Mouse (Mus musculus) midbrain, embryonic 12.5 days (tissue): ENCODE results near the gene Rabggtb. TPM values are rescaled to one million over a fixed set of nuclear protein-coding genes. Genes with fewer than 3 reads are reported as not detected.
A peak's percentile ranks its signal among the peaks of the same experiment; 100 is the strongest.

Experiments used
- ATAC-seq: fragments of 200-750 bp; cut with Nextera tagmentation; 2 replicates; pipeline ENCODE4 v1.8.0; 2017; ENCODE audit warnings: low read depth, moderate TSS enrichment, moderate library complexity; ENCODE audit not compliant: low FRiP score
- H3K27ac ChIP-seq: fragments of 300-500 bp; sonication (generic); replicated peaks from 2 replicates; pipeline ENCODE4 v1.5.1; 2016; ENCODE audit warnings: mild to moderate bottlenecking
- H3K27me3 ChIP-seq: fragments of 300-500 bp; sonication (generic); 2 replicates; pipeline ENCODE4 v1.6.1; 2016; ENCODE audit warnings: mild to moderate bottlenecking
- H3K36me3 ChIP-seq: fragments of 300-500 bp; sonication (generic); 2 replicates; pipeline ENCODE4 v1.6.1; 2016
- H3K4me1 ChIP-seq: fragments of 300-500 bp; sonication (generic); 2 replicates; pipeline ENCODE4 v1.6.1; 2016
- H3K4me2 ChIP-seq: fragments of 300-500 bp; sonication (generic); replicated peaks from 2 replicates; pipeline ENCODE4 v1.6.1; 2016; ENCODE audit warnings: mild to moderate bottlenecking, moderate library complexity
- H3K4me3 ChIP-seq: fragments of 300-500 bp; sonication (generic); 2 replicates; pipeline ENCODE4 v1.5.1; 2016; ENCODE audit warnings: mild to moderate bottlenecking
- H3K9ac ChIP-seq: fragments of 300-500 bp; sonication (generic); replicated peaks from 2 replicates; pipeline ENCODE4 v1.6.1; 2016; ENCODE audit warnings: mild to moderate bottlenecking, moderate library complexity
- H3K9me3 ChIP-seq: fragments of 300-500 bp; sonication (generic); 2 replicates; pipeline ENCODE4 v1.6.1; 2016; ENCODE audit warnings: mild to moderate bottlenecking
- WGBS: fragments of 180-500 bp; shearing (Covaris S2); methylation state at CpG from one replicate; pipeline ENCODE4 v1.1.7; 2016; 5-methylcytosine and 5-hydroxymethylcytosine counted together
- polyA plus RNA-seq: library from polyadenylated mRNA; unstranded; fragments of >200 nt; fragmentation: Nextera tagmentation; extraction: Ambion mirVana; gene quantifications from 2 replicates; pipeline ENCODE4 v1.2.1, GENCODE M21; 2016

Gene Rabggtb
- polyA plus RNA-seq, result 38.4 and 38.6 TPM in 2 replicates

- ATAC-seq, result peak; percentile 97
- peak within 1 kb of the TSS; percentile 80 for H3K4me2 ChIP-seq
- peak within 1 kb of the TSS; percentile 91 for H3K27ac ChIP-seq
- H3K9me3 ChIP-seq, result no peaks in the 10 kb centered on the region
- H3K4me3 ChIP-seq, result peak within 1 kb of the TSS; percentile 82
- H3K27me3 ChIP-seq, result no peaks in the 10 kb centered on the region
- H3K4me1 ChIP-seq, result peaks cover 44% of the 10 kb centered on the region
- WGBS, result under 1% methylated on average over 65 of the region's 65 CpGs
- peak within 1 kb of the TSS; percentile 90 for H3K9ac ChIP-seq
- H3K36me3 ChIP-seq, result peaks cover 36% of the 10 kb centered on the region
Measured at GRCm38 (mm10) chr3:153912546-153913509, at the start of gene Rabggtb. Rabggtb (minus strand) TSS chr3:153913009.

- Histone ChIP-seq H3K9ac (no peak overlapping the region), H3K4me3 (no peak overlapping the region), H3K36me3 (no peaks in the 10 kb centered on the region), H3K27ac (no peak overlapping the region), H3K4me1 (no peaks in the 10 kb centered on the region), H3K27me3 (no peaks in the 10 kb centered on the region), H3K4me2 (no peak overlapping the region), H3K9me3 (no peaks in the 10 kb centered on the region)
- 73% methylated on average over 6 of the region's 6 CpGs for WGBS
- no peak for ATAC-seq
Measured at GRCm38 (mm10) chr3:153961632-153962389, 49.0 kb upstream of the Rabggtb start.

GRCm38 (mm10) chr3:153960884-153961283 is 48.1 kb upstream of the Rabggtb start:
- Histone ChIP-seq H3K9me3 (no peaks in the 10 kb centered on the region), H3K36me3 (no peaks in the 10 kb centered on the region), H3K27me3 (no peaks in the 10 kb centered on the region), H3K4me2 (no peak overlapping the region), H3K4me3 (no peak overlapping the region), H3K9ac (no peak overlapping the region), H3K27ac (no peak overlapping the region), H3K4me1 (no peaks in the 10 kb centered on the region)
- WGBS, result 81% methylated on average over 2 of the region's 2 CpGs
- no peak for ATAC-seq

GRCm38 (mm10) chr3:153959731-153960207 is 47.0 kb upstream of the Rabggtb start:
- no peaks in the 10 kb centered on the region for H3K27me3 ChIP-seq
- 89% methylated on average over 9 of the region's 9 CpGs for WGBS
- ATAC-seq, result no peak; the same call in 1 of the 2 replicates

GRCm38 (mm10) chr3:153959035-153959730 is 46.4 kb upstream of the Rabggtb start:
- Histone ChIP-seq H3K4me3 (no peak overlapping the region), H3K4me2 (no peak overlapping the region), H3K27ac (no peak overlapping the region), H3K36me3 (no peaks in the 10 kb centered on the region), H3K27me3 (no peaks in the 10 kb centered on the region), H3K9me3 (no peaks in the 10 kb centered on the region), H3K9ac (no peak overlapping the region), H3K4me1 (no peaks in the 10 kb centered on the region)
- 88% methylated on average over 1 of the region's 1 CpGs for whole genome bisulfite sequencing
- peak; percentile 38 for ATAC-seq

More at GRCm38 (mm10) chr3:153959731-153960207, 47.0 kb upstream of the Rabggtb start:
- Histone ChIP-seq H3K4me3 (no peak overlapping the region), H3K27ac (no peak overlapping the region), H3K9me3 (no peaks in the 10 kb centered on the region), H3K9ac (no peak overlapping the region), H3K36me3 (no peaks in the 10 kb centered on the region), H3K4me1 (no peaks in the 10 kb centered on the region), H3K4me2 (no peak overlapping the region)

GRCm38 (mm10) chr3:153957916-153958315 is 45.1 kb upstream of the Rabggtb start:
- no peak overlapping the region for H3K27ac ChIP-seq
- H3K36me3 ChIP-seq, result no peaks in the 10 kb centered on the region
- no peaks in the 10 kb centered on the region for H3K27me3 ChIP-seq
- ATAC-seq, result no peak
- WGBS, result 93% methylated on average over 5 of the region's 5 CpGs
- no peaks in the 10 kb centered on the region for H3K9me3 ChIP-seq
- no peak overlapping the region for H3K4me2 ChIP-seq
- no peaks in the 10 kb centered on the region for H3K4me1 ChIP-seq
- no peak overlapping the region for H3K9ac ChIP-seq
- no peak overlapping the region for H3K4me3 ChIP-seq

- Histone ChIP-seq H3K36me3 (no peaks in the 10 kb centered on the region), H3K27me3 (no peaks in the 10 kb centered on the region), H3K9me3 (no peaks in the 10 kb centered on the region), H3K4me1 (peaks cover 4% of the 10 kb centered on the region), H3K4me3 (no peak overlapping the region), H3K27ac (no peak overlapping the region), H3K4me2 (no peak overlapping the region), H3K9ac (no peak overlapping the region)
- 80% methylated on average over 2 of the region's 2 CpGs for WGBS
- no peak for ATAC-seq
Measured at GRCm38 (mm10) chr3:153948176-153948575, 35.4 kb upstream of the Rabggtb start.

- no peak overlapping the region for H3K4me2 ChIP-seq
- no peaks in the 10 kb centered on the region for H3K36me3 ChIP-seq
- no peaks in the 10 kb centered on the region for H3K27me3 ChIP-seq
- H3K9ac ChIP-seq, result no peak overlapping the region
- 73% methylated on average over 4 of the region's 4 CpGs for WGBS
- no peak for ATAC-seq
- peaks cover 11% of the 10 kb centered on the region for H3K4me1 ChIP-seq
- no peak overlapping the region for H3K4me3 ChIP-seq
- no peaks in the 10 kb centered on the region for H3K9me3 ChIP-seq
- H3K27ac ChIP-seq, result no peak overlapping the region
Measured at GRCm38 (mm10) chr3:153947271-153947670, 34.5 kb upstream of the Rabggtb start.

GRCm38 (mm10) chr3:153944335-153944990 is 31.7 kb upstream of the Rabggtb start, which contains the start of gene Acadm:
Acadm (minus strand) TSS chr3:153944632.
- H3K4me1 ChIP-seq, result peaks cover 11% of the 10 kb centered on the region
- H3K4me2 ChIP-seq, result peak within 1 kb of the TSS; percentile 64
- peak within 1 kb of the TSS; percentile 78 for H3K4me3 ChIP-seq
- peak within 1 kb of the TSS; percentile 70 for H3K9ac ChIP-seq
- WGBS, result under 1% methylated on average over 41 of the region's 41 CpGs
- no peaks in the 10 kb centered on the region for H3K27me3 ChIP-seq
- H3K27ac ChIP-seq, result peak within 1 kb of the TSS; percentile 81
- H3K36me3 ChIP-seq, result no peaks in the 10 kb centered on the region
- ATAC-seq, result peak; percentile 97
- H3K9me3 ChIP-seq, result no peaks in the 10 kb centered on the region

- Histone ChIP-seq H3K27me3 (no peaks in the 10 kb centered on the region), H3K4me2 (peak overlapping the region; percentile 64), H3K9ac (peak overlapping the region; percentile 70), H3K27ac (peak overlapping the region; percentile 81), H3K9me3 (no peaks in the 10 kb centered on the region), H3K4me1 (peaks cover 11% of the 10 kb centered on the region), H3K36me3 (no peaks in the 10 kb centered on the region), H3K4me3 (peak overlapping the region; percentile 78)
- under 1% methylated on average over 19 of the region's 19 CpGs for WGBS
- peak; percentile 47 for ATAC-seq
Measured at GRCm38 (mm10) chr3:153943901-153944334, 31.1 kb upstream of the Rabggtb start.
